Mouse (Mus musculus) stomach, embryonic 14.5 days (tissue): Measurements from ENCODE around the gene Polr3e. TPM values are rescaled to one million over a fixed set of nuclear protein-coding genes. Genes with fewer than 3 reads are reported as not detected.

Experiments used
- ATAC-seq: fragments of 200-750 bp; cut with Nextera tagmentation; 2 replicates; pipeline ENCODE4 v1.8.0; 2017; ENCODE audit warnings: low read depth, moderate TSS enrichment; ENCODE audit not compliant: insufficient number of reproducible peaks, insufficient read depth, low FRiP score
- H3K27ac ChIP-seq: fragments of 300-500 bp; sonication (generic); 2 replicates; pipeline ENCODE4 v1.5.1; 2014; ENCODE audit warnings: mild to moderate bottlenecking, low read length, moderate library complexity, mixed read lengths
- H3K27me3 ChIP-seq: fragments of 300-500 bp; sonication (generic); 2 replicates; pipeline ENCODE4 v1.6.1; 2014; ENCODE audit warnings: low read length, control low read depth, mixed read lengths; ENCODE audit not compliant: control insufficient read depth, insufficient read depth
- H3K36me3 ChIP-seq: fragments of 300-500 bp; sonication (generic); 2 replicates; pipeline ENCODE4 v1.6.1; 2014; ENCODE audit warnings: mild to moderate bottlenecking, control low read depth, low read length, moderate library complexity, mixed read lengths; ENCODE audit not compliant: control insufficient read depth, insufficient read depth
- H3K4me1 ChIP-seq: fragments of 300-500 bp; sonication (generic); 2 replicates; pipeline ENCODE4 v1.6.1; 2014; ENCODE audit warnings: low read length, control low read depth, mixed read lengths; ENCODE audit not compliant: control insufficient read depth, insufficient read depth
- H3K4me2 ChIP-seq: fragments of 300-500 bp; sonication (generic); replicated peaks from 2 replicates; pipeline ENCODE4 v1.6.1; 2014; ENCODE audit warnings: low read depth, low read length, control low read depth
- H3K4me3 ChIP-seq: fragments of 300-500 bp; sonication (generic); 2 replicates; pipeline ENCODE4 v1.5.1; 2014; ENCODE audit warnings: low read depth, low read length, control low read depth
- H3K9ac ChIP-seq: fragments of 300-500 bp; sonication (generic); replicated peaks from 2 replicates; pipeline ENCODE4 v1.6.1; 2014; ENCODE audit warnings: low read depth, mild to moderate bottlenecking, control low read depth, low read length, moderate library complexity, mixed read lengths
- H3K9me3 ChIP-seq: fragments of 300-500 bp; sonication (generic); 2 replicates; pipeline ENCODE4 v1.6.1; 2016; ENCODE audit warnings: low read depth, low read length, control low read depth; ENCODE audit not compliant: control insufficient read depth
- WGBS: fragments of 180-500 bp; shearing (Covaris S2); extraction: QIAGEN DNeasy Blood & Tissue Kit; methylation state at CpG from one replicate; pipeline ENCODE4 v1.1.7; 2014; 5-methylcytosine and 5-hydroxymethylcytosine counted together
- polyA plus RNA-seq: library from polyadenylated mRNA; unstranded; fragments of >200 nt; fragmentation: Nextera tagmentation; extraction: Ambion mirVana; gene quantifications from 2 replicates; pipeline ENCODE4 v1.2.1, GENCODE M21; 2014

The Polr3e gene
- polyA plus RNA-seq, 1 experiment from 2014 or later, result 26.3 TPM

- no peak overlapping the region for H3K4me3 ChIP-seq
- peaks cover 6% of the 10 kb centered on the region for H3K36me3 ChIP-seq
- H3K27ac ChIP-seq, result no peak overlapping the region
- H3K4me2 ChIP-seq, result no peak overlapping the region
- no peaks in the 10 kb centered on the region for H3K27me3 ChIP-seq
- no peaks in the 10 kb centered on the region for H3K9me3 ChIP-seq
- ATAC-seq, result no peak
- 82% methylated on average over 6 of the region's 6 CpGs for WGBS
- no peaks in the 10 kb centered on the region for H3K4me1 ChIP-seq
- H3K9ac ChIP-seq, result no peak overlapping the region
Observed at GRCm38 (mm10) chr7:120878271-120878670, 39.3 kb upstream of the Polr3e start.

GRCm38 (mm10) chr7:120879972-120880371 lies 37.6 kb upstream of the Polr3e start:
- Histone ChIP-seq H3K4me3 (no peak overlapping the region), H3K4me2 (no peak overlapping the region), H3K36me3 (peaks cover 15% of the 10 kb centered on the region), H3K27me3 (no peaks in the 10 kb centered on the region), H3K9ac (no peak overlapping the region), H3K27ac (no peak overlapping the region), H3K9me3 (no peaks in the 10 kb centered on the region), H3K4me1 (no peaks in the 10 kb centered on the region)
- ATAC-seq, result no peak
- WGBS, result 88% methylated on average over 3 of the region's 3 CpGs

DNA sequence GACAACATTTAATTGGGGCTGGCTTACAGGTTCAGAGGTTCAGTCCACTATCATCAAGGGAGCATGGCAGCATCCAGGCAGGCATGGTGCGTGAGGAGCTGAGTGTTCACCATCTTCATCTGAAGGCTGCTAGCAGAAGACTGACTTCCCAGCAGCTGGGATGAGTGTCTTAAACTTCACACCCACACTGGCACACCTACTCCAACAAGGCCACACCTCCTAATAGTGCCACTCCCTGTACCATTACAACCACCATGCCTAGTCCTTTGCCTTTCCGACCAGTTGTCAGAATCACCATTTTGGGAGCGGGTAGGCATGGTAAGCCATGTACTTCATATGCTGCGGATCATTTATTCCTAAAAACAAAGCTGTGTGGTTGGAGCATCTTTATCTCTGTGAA lies 36.8 kb upstream of the Polr3e start:
- peaks cover 19% of the 10 kb centered on the region for H3K36me3 ChIP-seq
- H3K9me3 ChIP-seq, result no peaks in the 10 kb centered on the region
- 97% methylated on average over 4 of the region's 4 CpGs for WGBS
- H3K27me3 ChIP-seq, result no peaks in the 10 kb centered on the region
- no peaks in the 10 kb centered on the region for H3K4me1 ChIP-seq
- no peak overlapping the region for H3K4me2 ChIP-seq
- no peak overlapping the region for H3K4me3 ChIP-seq
- no peak for ATAC-seq
- no peak overlapping the region for H3K27ac ChIP-seq
- H3K9ac ChIP-seq, result no peak overlapping the region

GRCm38 (mm10) chr7:120881451-120881850 lies 36.1 kb upstream of the Polr3e start:
- H3K4me3 ChIP-seq, result no peak overlapping the region
- H3K36me3 ChIP-seq, result peaks cover 26% of the 10 kb centered on the region
- no peaks in the 10 kb centered on the region for H3K9me3 ChIP-seq
- WGBS, result 70% methylated on average over 2 of the region's 2 CpGs
- H3K4me1 ChIP-seq, result no peaks in the 10 kb centered on the region
- no peak overlapping the region for H3K27ac ChIP-seq
- no peak overlapping the region for H3K9ac ChIP-seq
- no peak for ATAC-seq
- no peaks in the 10 kb centered on the region for H3K27me3 ChIP-seq
- H3K4me2 ChIP-seq, result no peak overlapping the region

DNA sequence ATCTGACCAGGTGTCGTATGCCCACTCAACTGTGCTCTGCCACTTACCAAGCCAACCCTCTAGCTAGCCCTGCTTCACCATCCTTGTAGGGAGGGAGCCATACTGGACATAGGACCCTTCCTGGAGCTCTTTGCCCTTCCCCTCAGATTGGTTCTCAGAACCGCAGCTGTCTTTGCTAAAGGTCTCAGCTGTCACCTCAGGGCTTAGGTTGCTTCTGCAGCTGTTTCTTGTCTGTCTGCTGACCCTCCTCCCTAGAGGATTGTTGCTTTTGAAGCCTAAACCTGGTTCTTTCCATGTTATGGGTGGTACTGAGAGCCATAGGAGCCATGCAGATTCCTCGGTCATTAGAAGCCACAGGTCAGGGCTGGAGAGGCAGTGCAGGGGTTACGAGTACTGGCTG lies 34.9 kb upstream of the Polr3e start:
- ATAC-seq, result no peak
- Histone ChIP-seq H3K27me3 (no peaks in the 10 kb centered on the region), H3K4me2 (no peak overlapping the region), H3K4me1 (no peaks in the 10 kb centered on the region), H3K27ac (no peak overlapping the region), H3K36me3 (peaks cover 31% of the 10 kb centered on the region), H3K9ac (no peak overlapping the region), H3K9me3 (no peaks in the 10 kb centered on the region), H3K4me3 (no peak overlapping the region)
- 70% methylated on average over 4 of the region's 4 CpGs for WGBS

- Histone ChIP-seq H3K27me3 (no peaks in the 10 kb centered on the region), H3K36me3 (peaks cover 31% of the 10 kb centered on the region), H3K4me3 (no peak overlapping the region), H3K4me1 (no peaks in the 10 kb centered on the region), H3K4me2 (no peak overlapping the region), H3K27ac (no peak overlapping the region), H3K9ac (no peak overlapping the region), H3K9me3 (no peaks in the 10 kb centered on the region)
- no peak for ATAC-seq
- 83% methylated on average over 4 of the region's 4 CpGs for WGBS
Observed at GRCm38 (mm10) chr7:120883523-120884290, 33.8 kb upstream of the Polr3e start.

DNA sequence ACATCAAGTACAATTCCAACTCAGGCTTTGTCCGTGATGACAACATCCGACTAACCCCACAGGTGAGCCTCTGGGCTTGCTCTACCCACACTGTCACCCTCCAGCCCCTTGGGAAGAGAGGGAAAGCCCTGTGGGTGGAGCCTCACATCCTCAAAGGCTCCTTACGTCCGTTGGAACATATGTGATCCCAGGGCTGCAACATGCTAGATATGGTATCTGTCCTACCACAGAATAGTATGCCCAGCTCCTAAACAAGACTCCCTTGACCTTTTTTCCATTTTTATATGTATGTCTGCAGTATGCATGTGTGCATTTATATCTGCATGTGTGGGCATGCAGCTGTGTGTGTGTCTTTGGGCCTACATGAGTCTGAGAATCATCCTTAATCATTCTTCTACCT lies 32.8 kb upstream of the Polr3e start:
- Histone ChIP-seq H3K9me3 (no peaks in the 10 kb centered on the region), H3K27me3 (no peaks in the 10 kb centered on the region), H3K4me3 (no peak overlapping the region), H3K36me3 (peaks cover 35% of the 10 kb centered on the region), H3K27ac (no peak overlapping the region), H3K9ac (no peak overlapping the region), H3K4me1 (no peaks in the 10 kb centered on the region), H3K4me2 (no peak overlapping the region)
- ATAC-seq, result no peak
- WGBS, result 93% methylated on average over 4 of the region's 4 CpGs

GRCm38 (mm10) chr7:120893123-120893522 lies 24.4 kb upstream of the Polr3e start:
- H3K4me3 ChIP-seq, result no peak overlapping the region
- H3K4me1 ChIP-seq, result no peaks in the 10 kb centered on the region
- H3K27ac ChIP-seq, result no peak overlapping the region
- WGBS, result 69% methylated on average over 5 of the region's 5 CpGs
- no peak overlapping the region for H3K9ac ChIP-seq
- H3K4me2 ChIP-seq, result no peak overlapping the region
- ATAC-seq, result 0 out of 2 replicates have a peak, but pooled peaks have one; percentile 42
- H3K27me3 ChIP-seq, result no peaks in the 10 kb centered on the region
- H3K9me3 ChIP-seq, result no peaks in the 10 kb centered on the region
- peaks cover 13% of the 10 kb centered on the region for H3K36me3 ChIP-seq

DNA sequence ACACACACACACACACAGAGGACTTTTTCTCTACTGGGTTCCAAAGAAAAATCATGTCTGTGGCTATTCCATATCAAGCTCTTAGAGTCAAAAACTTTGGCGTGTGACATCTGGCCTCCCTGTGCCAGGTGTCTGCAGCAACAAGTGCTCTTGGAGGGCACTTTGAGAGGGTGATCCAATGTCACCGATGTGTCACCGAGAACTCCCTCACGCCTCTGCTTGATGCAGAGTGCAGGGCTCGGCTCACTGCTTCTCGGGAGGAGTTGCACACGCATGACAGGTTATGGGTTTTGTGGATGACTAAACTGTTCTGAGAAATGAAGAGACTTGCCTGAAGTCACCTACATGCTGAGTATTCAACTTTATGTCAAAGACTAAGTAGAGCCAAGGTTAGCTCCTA lies 20.5 kb upstream of the Polr3e start:
- Histone ChIP-seq H3K9ac (no peak overlapping the region), H3K4me1 (no peaks in the 10 kb centered on the region), H3K9me3 (no peaks in the 10 kb centered on the region), H3K36me3 (peaks cover 11% of the 10 kb centered on the region), H3K27ac (no peak overlapping the region), H3K27me3 (no peaks in the 10 kb centered on the region), H3K4me3 (no peak overlapping the region), H3K4me2 (no peak overlapping the region)
- ATAC-seq, result no peak
- 96% methylated on average over 7 of the region's 7 CpGs for WGBS
